Mouse (Mus musculus) small intestine, adult 2 months (tissue): ENCODE measurements around the gene 1700007K13Rik.

Experiments used
- CTCF ChIP-seq: fragments of 200-500 bp; IDR thresholded peaks from 2 replicates; pipeline ENCODE4 v1.5.1; 2012; ENCODE audit warnings: low read depth, mild to moderate bottlenecking, control low read depth, inconsistent platforms, low read length, moderate library complexity, mixed read lengths; ENCODE audit not compliant: insufficient replicate concordance, insufficient read length; ENCODE audit errors: extremely low read depth
- POLR2A ChIP-seq: fragments of 200-500 bp; IDR thresholded peaks from 2 replicates; pipeline ENCODE4 v1.6.1; 2012; ENCODE audit warnings: low read depth, mild to moderate bottlenecking, control low read depth, inconsistent platforms, low read length, moderate library complexity

GRCm38 (mm10) chr2:28469461-28469860 is 3.3 kb upstream of the 1700007K13Rik start:
- TF ChIP-seq CTCF, result no peak
- TF ChIP-seq POLR2A, result no peak
